Mouse (Mus musculus) brain, embryonic 14.5 days (tissue): Measurements from ENCODE around the gene Bcar3. TPM values are rescaled to one million over a fixed set of nuclear protein-coding genes. Genes with fewer than 3 reads are reported as not detected.
"Not testable (repeated sequence)": the region's sequence is repeated elsewhere in the genome, so short reads cannot be mapped to it uniquely, and the experiment has no call there.

Experiments used
- DNase-seq: peaks from one replicate; pipeline ENCODE4 v3.0.0-alpha.2; 2011; ENCODE audit warnings: low read depth
- CTCF ChIP-seq: fragments of 200-500 bp; IDR thresholded peaks from 2 replicates; pipeline ENCODE4 v1.5.1; 2012; ENCODE audit warnings: inconsistent platforms, mild to moderate bottlenecking, moderate library complexity, borderline replicate concordance; ENCODE audit not compliant: insufficient read depth, insufficient read length; ENCODE audit errors: extremely low read depth
- POLR2A ChIP-seq: fragments of 200-500 bp; IDR thresholded peaks from 2 replicates; pipeline ENCODE4 v1.6.1; 2012; ENCODE audit warnings: mild to moderate bottlenecking, inconsistent platforms, borderline replicate concordance; ENCODE audit not compliant: poor library complexity, insufficient read depth, insufficient read length, severe bottlenecking; ENCODE audit errors: extremely low read depth
- polyA plus RNA-seq: library from polyadenylated mRNA; depleted of rRNA; stranded (reverse); fragments of >200 nt; gene quantifications from 2 replicates; pipeline ENCODE4 v1.2.3, GENCODE M21; 2012; rRNA removed

Bcar3 gene
- polyA plus RNA-seq, result 7.7 and 8.2 TPM in 2 replicates

DNA sequence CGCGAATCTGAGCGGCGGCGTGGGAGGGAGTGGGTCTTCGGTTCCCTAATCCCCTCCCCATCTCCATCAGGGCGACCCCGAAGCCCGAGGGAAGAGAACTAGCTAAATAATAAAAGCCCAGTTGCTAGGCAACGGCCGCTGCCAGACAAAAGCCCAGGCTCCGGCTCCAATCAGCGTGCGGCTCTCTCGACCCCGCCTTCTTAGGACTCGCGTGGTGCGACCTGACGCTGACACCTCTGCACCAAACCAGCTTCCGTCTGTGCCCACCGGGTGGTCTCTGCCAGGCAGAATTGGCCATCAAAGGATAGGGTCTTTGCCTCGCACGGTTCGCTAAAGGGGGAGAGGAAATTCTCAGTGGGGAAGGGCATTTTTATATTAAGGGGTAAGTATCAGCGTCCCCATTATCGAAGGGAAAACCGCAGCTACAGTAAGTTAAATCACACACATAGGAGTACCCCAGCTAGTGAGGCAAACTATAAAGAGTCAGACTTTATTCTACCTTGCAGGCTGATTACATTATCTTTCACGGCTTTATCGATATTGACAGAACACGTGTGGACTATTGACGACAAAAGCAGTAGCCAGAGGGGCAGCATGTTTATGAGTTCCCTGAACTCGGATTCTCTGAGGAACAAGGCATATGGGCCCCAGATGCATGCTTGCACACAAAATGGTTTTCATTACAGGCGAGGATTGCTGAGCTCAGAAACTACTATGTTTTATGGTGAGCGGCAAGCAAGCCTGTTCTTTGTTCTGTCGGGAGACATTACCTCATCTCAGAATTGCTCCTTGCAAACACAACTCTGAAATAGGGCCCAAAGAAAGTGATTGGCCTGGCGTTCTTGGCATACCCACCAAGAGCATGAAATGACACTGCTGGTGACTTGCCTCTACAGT lies at the start of gene Bcar3:
Gene Bcar3, plus strand, starts transcription at position 183 of the 897 bp plus-strand sequence.
- TF ChIP-seq CTCF (no peak), POLR2A (no peak)

DNA sequence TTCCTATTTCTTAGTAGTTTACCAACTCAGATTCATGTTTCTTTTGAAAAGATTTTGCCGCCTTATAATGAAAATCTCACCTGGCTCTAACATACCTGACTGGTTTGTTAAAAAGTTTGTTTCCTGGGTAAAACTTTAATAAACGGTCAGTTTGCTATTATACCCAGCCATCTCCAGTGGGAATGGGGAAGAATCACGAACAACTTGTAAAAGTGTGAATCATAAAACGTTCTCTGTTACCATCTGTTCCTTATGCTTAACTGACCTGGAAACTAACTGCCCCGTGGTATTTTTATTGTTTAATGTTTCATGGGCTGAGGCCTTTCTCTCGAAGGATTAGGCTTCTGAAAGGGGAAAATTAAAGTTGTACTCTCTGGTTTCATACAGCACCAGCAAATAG lies 49.2 kb upstream of the Bcar3 start:
- TF ChIP-seq POLR2A (no peak), CTCF (no peak)
- no peak for DNase-seq

More for the DNA sequence above, at the start of gene Bcar3:
- DNase-seq, result peak; percentile 99

DNA sequence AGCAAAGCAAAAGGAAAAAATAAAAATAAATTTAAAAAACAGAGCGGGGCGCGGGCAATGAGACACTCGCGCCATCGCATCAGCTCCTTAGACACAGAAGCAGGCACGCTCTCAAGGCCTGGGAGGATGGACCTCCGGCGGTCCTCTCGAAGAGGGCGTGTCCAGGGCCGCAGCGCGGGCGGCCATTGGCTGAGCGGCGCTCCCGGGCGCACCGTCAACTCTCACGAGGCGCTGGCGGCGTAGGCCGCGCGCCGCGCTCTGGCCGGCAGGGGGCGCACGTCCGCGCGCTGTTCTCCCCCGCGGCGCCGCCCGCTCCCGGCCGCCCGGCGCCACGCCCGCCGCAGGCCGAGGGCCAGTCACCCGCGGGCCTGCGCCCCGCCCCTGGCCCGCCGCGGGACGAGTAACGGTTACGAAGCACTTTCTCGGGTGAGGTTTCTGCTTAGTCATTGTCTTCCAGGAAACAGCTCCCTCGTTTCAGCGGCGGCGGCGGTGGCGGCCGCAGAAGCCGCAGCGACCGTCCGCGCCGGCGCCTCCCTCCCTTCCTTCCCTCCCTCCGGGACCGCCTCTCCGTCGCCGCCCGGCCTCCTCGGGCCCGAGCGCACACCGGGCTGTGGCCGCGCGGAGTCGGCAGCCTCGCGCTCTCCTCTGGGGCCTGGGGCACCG lies 48.6 kb upstream of the Bcar3 start, which contains the start of gene Gclm:
Gene Gclm, plus strand, starts transcription at position 343 of the 663 bp plus-strand sequence.
- TF ChIP-seq CTCF (peak; percentile 72), POLR2A (peak; percentile 41; the same call in 1 of the 2 replicates)
- DNase-seq, result peak; percentile 97

DNA sequence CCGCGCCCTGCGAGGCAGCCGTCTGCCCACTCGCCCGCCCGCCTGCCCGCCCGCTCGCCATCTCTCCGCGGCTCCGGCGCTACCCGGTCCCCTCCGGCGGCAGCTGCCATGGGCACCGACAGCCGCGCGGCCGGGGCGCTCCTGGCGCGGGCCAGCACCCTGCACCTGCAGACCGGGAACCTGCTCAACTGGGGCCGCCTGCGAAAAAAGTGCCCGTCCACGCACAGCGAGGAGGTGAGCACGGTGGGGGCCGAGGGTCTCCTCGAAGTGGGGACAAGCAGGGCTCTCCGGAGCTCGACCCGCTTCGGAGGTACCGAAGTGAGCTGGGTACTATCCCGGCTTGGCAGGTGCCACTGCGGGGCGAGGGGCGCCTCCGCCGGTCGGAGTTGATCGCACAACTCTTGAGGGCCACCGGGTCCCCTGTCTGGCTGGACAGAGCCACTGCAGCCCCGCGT lies 48.0 kb upstream of the Bcar3 start:
- no peak; the same call in 1 of the 2 replicates for TF ChIP-seq POLR2A
- no peak; the same call in 1 of the 2 replicates for TF ChIP-seq CTCF
- peak; percentile 74 for DNase-seq

DNA sequence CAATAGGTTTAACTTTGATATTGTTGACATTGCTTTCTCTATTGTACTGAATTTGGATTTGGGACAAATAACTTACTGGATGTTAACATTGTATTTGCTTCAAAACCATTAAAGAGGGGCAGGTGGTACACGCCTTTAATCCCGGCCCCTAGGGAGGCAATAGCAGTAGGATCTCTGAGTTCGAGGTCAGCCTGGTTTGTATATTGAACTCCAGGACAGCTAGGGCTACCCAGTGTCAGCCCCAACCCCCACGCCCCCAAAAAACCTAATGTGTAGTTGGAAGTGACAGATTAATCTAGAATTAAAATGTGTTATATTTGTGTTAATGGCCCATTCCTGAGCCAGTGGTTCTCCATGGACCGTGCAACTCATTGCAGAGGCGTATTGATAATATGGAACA lies 47.5 kb upstream of the Bcar3 start:
- DNase-seq, result no peak
- TF ChIP-seq CTCF (no peak), POLR2A (no peak)

DNA sequence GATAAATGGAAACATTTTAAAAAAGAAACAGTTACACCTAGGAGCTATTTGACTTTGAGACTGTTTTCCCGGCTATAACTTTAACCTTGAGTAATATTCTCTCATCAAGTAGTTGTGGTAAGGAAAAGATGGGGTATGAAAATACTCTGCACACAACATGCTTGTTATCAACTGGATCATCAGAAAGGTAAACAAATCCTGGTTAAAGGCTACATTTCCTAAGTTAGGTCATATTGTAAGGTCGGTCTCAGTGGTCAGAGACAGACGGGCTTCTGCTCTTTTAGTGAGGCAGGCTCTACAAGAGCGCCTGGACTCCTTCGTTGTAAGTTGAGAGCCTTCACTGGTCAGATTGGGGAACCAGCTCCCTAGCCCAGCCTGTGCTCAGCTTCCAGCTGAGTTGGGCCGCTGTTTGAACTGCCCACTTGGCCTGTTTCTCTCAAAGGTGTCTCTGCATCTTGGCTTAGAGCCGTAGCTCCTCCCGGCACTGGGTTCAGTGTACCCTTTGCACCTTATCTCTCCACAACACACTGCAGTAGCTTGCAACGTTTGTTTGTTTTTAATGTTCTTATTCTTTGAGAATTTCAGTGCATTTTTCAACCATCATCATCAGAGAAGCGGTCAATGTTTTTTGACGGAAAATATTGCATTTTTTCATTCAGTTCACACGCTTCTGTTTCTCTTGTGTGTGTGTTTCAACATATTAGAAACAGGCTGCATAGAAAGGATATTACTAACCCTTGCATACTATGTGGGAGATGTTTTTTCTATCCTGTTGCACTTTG lies 46.8 kb upstream of the Bcar3 start:
- DNase-seq, result no peak
- TF ChIP-seq POLR2A (no peak), CTCF (no peak)

DNA sequence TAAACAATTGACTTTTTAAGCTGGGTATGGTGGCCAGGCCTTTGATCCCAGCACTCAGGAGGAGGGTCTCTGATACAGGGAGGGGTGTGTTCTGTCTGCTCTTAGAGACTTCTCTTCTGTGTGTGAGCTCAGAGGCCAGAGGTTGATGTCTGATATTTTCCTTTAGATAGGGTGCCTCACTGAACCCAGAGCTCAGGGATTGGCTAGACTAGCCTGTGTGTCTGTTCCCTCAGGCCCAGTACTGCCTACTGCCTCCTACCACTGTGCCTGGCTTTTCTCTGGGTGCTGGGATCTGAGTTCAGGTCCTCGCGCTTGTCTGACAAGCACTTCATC lies 46.2 kb upstream of the Bcar3 start:
- DNase-seq, result no peak
- no peak for TF ChIP-seq CTCF
- no peak for TF ChIP-seq POLR2A

DNA sequence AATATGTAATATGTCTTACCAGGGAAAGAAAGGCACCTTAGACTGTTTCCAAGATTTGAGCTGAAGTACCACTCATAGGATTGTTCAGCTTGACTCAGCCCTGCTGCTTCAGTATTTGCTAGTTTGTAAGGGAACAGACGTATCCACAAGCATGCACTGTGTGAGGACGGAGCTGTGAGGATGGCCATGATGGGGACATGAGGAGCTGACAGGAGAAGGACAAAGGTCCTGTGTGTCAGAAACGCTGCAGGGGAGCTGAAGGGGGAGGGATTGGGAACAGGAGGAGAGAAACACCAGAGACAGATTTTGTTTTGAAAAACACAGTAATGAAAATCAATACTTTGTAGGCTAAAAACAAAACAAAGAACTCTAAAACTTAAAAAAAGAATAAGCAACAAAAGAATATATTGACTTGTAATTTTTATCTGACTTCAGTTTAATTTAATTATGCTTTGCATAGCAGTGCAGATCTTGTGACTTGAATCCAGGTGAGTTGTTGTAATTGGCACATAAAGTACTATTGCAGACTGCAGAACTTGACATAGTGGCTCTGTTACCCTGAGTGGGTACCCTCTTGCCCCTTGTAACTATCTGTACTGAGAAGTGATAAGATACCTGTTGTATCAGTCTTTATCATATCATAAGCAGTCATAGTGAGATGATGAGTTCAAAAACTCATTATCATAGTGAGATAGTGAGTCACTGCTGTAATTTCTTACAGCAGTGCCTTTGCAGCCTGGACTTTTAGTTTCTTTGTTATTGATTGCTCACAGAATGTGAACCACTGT lies 41.3 kb upstream of the Bcar3 start:
- no peak for DNase-seq
- TF ChIP-seq POLR2A (no peak), CTCF (no peak)

DNA sequence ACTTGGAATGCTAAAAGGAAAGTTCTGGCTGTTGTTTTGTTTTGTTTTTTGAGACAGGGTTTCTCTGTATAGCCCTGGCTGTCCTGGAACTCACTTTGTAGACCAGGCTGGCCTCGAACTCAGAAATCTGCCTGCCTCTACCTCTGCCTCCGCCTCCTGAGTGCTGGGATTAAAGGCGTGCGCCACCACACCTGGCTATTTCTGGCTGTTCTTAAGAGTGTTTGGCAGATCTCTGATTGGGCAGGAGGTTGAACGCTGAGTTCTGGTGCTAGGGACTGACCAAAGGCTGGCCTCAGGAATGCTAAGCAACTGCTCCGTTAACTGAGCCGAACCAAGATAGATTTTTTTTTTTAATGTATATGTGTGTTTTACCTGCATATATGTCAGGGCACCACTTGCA lies 39.9 kb upstream of the Bcar3 start:
- not testable (repeated sequence) for DNase-seq

DNA sequence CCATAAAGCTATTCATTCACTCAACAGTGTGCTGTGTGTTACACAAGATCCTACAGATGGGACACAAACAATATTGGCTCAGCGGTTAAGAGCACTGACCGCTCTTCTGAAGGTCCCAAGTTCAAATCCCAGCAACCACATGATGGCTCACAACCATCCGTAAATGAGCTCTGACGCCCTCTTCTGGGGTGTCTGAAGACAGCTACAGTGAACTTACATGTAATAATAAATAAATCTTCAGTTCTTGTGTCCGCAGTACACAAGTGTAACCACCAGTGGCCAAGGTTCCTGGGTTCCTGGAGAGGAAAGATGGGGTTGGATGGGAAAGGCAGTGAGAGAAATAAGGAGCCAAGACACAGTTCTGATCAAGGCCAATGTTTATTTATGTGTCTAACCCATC lies 23.9 kb upstream of the Bcar3 start:
- TF ChIP-seq POLR2A (no peak), CTCF (no peak)
- no peak for DNase-seq

DNA sequence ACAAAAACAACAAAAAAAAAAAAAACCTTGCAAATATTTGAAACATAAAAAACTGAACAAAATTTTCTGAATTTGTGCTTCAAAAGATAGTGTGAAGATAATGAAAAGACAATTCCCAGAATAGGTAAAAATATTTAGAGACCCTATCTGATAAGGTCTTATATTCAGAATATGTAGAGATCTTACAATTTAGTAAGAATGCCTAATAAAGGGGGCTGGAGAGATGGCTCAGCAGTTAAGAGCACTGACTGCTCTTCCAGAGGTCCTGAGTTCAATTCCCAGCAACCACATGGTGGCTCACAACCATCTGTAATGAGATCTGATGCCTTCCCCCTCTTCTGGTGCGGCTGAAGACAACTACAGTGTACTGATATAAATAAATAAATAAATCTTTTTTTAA lies 21.4 kb upstream of the Bcar3 start:
- DNase-seq, result not testable (repeated sequence)

DNA sequence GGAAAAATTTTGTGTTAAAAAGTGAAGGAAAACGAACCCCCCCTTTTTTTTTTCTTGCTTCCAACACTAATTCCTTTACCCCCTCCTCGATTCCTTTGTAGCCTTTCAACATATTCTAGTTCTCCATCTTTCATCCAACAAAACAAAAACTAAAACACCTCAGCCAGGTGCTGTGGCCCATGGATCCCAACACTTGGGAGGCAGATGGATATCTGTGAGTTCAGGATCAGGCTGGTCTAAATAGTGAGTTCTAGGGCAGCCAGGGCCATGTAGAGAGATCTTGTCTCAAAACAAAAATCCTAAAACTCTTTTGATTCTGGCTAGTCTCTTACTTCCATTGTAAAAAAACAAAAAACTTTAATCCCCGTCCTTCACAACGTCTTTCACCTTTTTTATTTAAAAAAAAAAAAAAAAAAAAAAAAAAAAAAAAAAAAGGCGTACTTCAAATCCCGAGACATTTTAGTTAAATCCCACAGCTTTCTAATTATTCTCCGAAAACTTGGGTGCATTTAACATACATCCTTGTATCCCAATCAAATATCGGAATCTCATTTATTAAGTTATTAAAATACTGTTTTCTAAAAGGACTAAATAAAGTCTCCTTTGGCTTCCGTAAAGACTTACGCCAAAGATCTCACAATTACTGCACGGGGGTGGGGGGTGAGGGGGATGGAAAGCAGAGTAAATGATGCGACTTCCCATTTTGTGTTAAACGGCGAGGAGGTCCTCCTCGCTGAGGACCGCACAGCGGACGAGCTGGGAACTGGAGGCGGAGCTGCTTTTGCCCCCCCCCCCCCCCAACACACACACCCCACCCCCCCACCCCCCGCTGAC lies 20.3 kb upstream of the Bcar3 start:
- TF ChIP-seq POLR2A (peak; percentile 50; the same call in 1 of the 2 replicates), CTCF (peak; percentile 33; the same call in 1 of the 2 replicates)
- DNase-seq, result peak; percentile 22
